Mouse (Mus musculus): ENCODE measurements around the gene Ucp3.

GRCm38 (mm10) chr7:100463757-100464156 lies 9.0 kb upstream of the Ucp3 start:
- TF ChIP-seq GATA1 (IDR thresholded peaks at IDR 0.05; ENCODE audit: low read length) (no peak), TAL1 (IDR thresholded peaks at IDR 0.05; ENCODE audit: low read length) (no peak)
